Mouse (Mus musculus) forebrain, embryonic 16.5 days (tissue): ENCODE measurements around the gene Degs2. TPM values are rescaled to one million over a fixed set of nuclear protein-coding genes. Genes with fewer than 3 reads are reported as not detected.

Source experiments
- ATAC-seq: fragments of 200-750 bp; cut with Nextera tagmentation; 2 replicates; pipeline ENCODE4 v1.8.0; 2017; ENCODE audit warnings: mild to moderate bottlenecking, moderate library complexity
- H3K27ac ChIP-seq: fragments of 300-500 bp; sonication (generic); 2 replicates; pipeline ENCODE4 v1.5.1; 2014; ENCODE audit warnings: low read length, control low read depth
- H3K27me3 ChIP-seq: fragments of 300-500 bp; sonication (generic); replicated peaks from 2 replicates; pipeline ENCODE4 v1.6.1; 2014; ENCODE audit warnings: low read length; ENCODE audit not compliant: control insufficient read depth, insufficient read depth
- H3K36me3 ChIP-seq: fragments of 300-500 bp; sonication (generic); 2 replicates; pipeline ENCODE4 v1.6.1; 2014; ENCODE audit not compliant: control insufficient read depth, insufficient read depth
- H3K4me1 ChIP-seq: fragments of 300-500 bp; sonication (generic); replicated peaks from 2 replicates; pipeline ENCODE4 v1.6.1; 2014; ENCODE audit warnings: low read length; ENCODE audit not compliant: control insufficient read depth, insufficient read depth
- H3K4me2 ChIP-seq: fragments of 300-500 bp; sonication (generic); 2 replicates; pipeline ENCODE4 v1.6.1; 2014; ENCODE audit warnings: mild to moderate bottlenecking, low read length, control low read depth
- H3K4me3 ChIP-seq: fragments of 300-500 bp; sonication (generic); replicated peaks from 2 replicates; pipeline ENCODE4 v1.5.1; 2014; ENCODE audit warnings: mild to moderate bottlenecking, low read length, control low read depth
- H3K9ac ChIP-seq: fragments of 300-500 bp; sonication (generic); replicated peaks from 2 replicates; pipeline ENCODE4 v1.6.1; 2014; ENCODE audit warnings: low read depth, low read length, control low read depth
- H3K9me3 ChIP-seq: fragments of 300-500 bp; sonication (generic); 2 replicates; pipeline ENCODE4 v1.6.1; 2016; ENCODE audit warnings: low read length; ENCODE audit not compliant: control insufficient read depth
- WGBS: fragments of 180-500 bp; shearing (Covaris S2); extraction: QIAGEN DNeasy Blood & Tissue Kit; methylation state at CpG from one replicate; pipeline ENCODE4 v1.1.7; 2014; 5-methylcytosine and 5-hydroxymethylcytosine counted together
- polyA plus RNA-seq: library from polyadenylated mRNA; unstranded; fragments of >200 nt; fragmentation: Nextera tagmentation; extraction: Ambion mirVana; gene quantifications from 2 replicates; pipeline ENCODE4 v1.2.1, GENCODE M21; 2015

The Degs2 gene
- polyA plus RNA-seq, 1 experiment from 2014 or later: 2.6 TPM

GRCm38 (mm10) chr12:108690529-108690928, 11.6 kb downstream of the Degs2 start:
- 87% methylated on average over 9 of the region's 9 CpGs for WGBS
- Histone ChIP-seq H3K27ac (no peak overlapping the region), H3K4me2 (no peak overlapping the region), H3K9me3 (no peaks in the 10 kb centered on the region), H3K36me3 (peaks cover 3% of the 10 kb centered on the region; the same call in 1 of the 2 replicates), H3K4me3 (no peak overlapping the region), H3K9ac (no peak overlapping the region), H3K27me3 (no peaks in the 10 kb centered on the region), H3K4me1 (no peaks in the 10 kb centered on the region)
- no peak for ATAC-seq

GRCm38 (mm10) chr12:108689167-108689566, 12.9 kb downstream of the Degs2 start:
- H3K27ac ChIP-seq: no peak overlapping the region
- H3K4me1 ChIP-seq: no peaks in the 10 kb centered on the region
- no peak overlapping the region for H3K9ac ChIP-seq
- no peaks in the 10 kb centered on the region for H3K27me3 ChIP-seq
- ATAC-seq: 0 out of 2 replicates have a peak, but pooled peaks have one; percentile 5
- WGBS: 92% methylated on average over 9 of the region's 9 CpGs
- H3K4me3 ChIP-seq: no peak overlapping the region
- no peak overlapping the region for H3K4me2 ChIP-seq
- no peaks in the 10 kb centered on the region for H3K9me3 ChIP-seq
- peaks cover 9% of the 10 kb centered on the region; the same call in 1 of the 2 replicates for H3K36me3 ChIP-seq

DNA sequence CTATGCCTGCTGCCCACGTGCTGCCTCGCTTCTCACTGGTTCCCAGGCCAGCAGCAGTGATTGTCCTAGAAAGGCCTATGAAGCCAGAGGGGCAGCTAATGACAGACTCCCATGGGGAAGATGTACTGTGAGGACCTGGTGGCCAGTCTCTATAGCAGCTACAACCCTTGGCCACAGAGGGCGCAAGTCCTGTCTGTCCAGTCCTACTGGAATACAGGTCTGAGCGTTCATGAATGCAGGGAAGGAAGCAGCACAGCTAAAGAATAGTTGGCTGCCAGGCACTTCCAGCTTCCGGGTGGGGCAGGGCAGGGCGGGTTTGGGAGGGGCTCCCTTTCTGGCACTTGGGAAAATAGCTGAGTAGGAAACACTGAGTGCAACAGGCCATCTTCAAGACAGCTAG, 15.2 kb downstream of the Degs2 start:
- Histone ChIP-seq H3K4me1 (no peaks in the 10 kb centered on the region), H3K9ac (no peak overlapping the region), H3K27me3 (no peaks in the 10 kb centered on the region), H3K9me3 (no peaks in the 10 kb centered on the region), H3K27ac (no peak overlapping the region), H3K4me3 (no peak overlapping the region), H3K4me2 (no peak overlapping the region), H3K36me3 (peaks cover 21% of the 10 kb centered on the region; the same call in 1 of the 2 replicates)
- ATAC-seq: no peak
- WGBS: 74% methylated on average over 6 of the region's 6 CpGs

DNA sequence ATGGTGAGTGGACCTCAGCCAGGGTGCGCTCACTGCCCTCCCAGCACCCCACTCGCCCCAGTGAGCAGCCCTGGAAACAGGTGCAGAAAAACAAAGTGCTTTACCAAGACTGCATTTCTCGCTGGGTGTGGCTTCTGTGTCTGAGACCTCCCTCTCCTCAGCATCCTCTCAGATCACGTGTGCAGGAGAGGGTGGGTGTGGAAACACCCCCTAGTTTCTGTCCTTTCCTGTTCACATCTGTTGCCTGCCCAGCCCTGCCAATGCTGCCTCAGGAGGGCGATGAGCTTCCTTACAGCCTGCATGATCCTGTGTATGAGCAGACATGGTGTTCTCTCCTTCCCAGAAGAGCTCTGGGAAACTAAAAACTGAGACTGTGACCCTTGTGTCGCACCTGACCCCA, 15.7 kb downstream of the Degs2 start:
- no peaks in the 10 kb centered on the region for H3K4me1 ChIP-seq
- no peaks in the 10 kb centered on the region for H3K27me3 ChIP-seq
- WGBS: 81% methylated on average over 6 of the region's 6 CpGs
- no peak for ATAC-seq
- H3K9ac ChIP-seq: no peak overlapping the region
- H3K27ac ChIP-seq: no peak overlapping the region
- H3K4me2 ChIP-seq: no peak overlapping the region
- H3K9me3 ChIP-seq: no peaks in the 10 kb centered on the region
- peaks cover 25% of the 10 kb centered on the region for H3K36me3 ChIP-seq
- H3K4me3 ChIP-seq: no peak overlapping the region

DNA sequence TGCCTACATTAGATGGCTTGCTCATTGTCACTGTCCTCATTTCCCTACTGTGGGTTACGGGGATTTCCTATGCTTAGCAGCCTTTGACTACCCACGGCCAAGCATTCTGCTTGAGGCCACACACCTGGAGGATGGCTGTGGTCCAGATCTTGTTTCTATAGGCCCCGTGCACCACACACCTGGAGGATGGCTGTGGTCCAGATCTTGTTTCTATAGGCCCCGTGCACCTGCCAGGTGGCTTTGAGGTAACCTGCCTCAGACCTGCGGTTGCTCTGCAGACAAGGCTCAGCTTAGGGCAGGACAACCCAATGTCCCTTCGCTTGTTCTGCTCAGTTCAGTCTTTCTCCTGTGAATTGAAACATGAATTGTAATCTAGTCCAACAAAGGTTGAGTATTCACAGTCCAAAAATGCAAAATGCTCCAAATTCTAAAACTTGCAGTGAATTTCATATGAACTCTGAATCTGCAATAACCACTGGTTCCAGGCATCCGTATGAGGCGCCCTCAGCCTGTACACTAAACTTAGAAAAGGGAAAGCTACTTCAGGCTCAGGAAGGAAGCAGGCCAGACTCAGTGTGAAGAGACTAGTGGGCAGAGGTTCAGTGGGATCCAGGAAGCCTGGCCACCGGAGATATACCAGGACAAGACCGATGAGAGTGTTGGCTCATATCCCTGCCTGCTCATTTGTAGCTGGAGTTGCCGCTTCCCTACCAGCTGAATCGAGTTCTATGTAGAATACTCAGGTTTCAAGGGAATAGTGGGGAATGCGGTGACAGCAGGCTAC, 19.7 kb downstream of the Degs2 start:
- Histone ChIP-seq H3K27me3 (no peaks in the 10 kb centered on the region), H3K27ac (no peak overlapping the region), H3K9me3 (no peaks in the 10 kb centered on the region), H3K36me3 (peaks cover 40% of the 10 kb centered on the region), H3K4me2 (no peak overlapping the region), H3K4me1 (no peaks in the 10 kb centered on the region), H3K9ac (no peak overlapping the region), H3K4me3 (no peak overlapping the region)
- ATAC-seq: no peak
- WGBS: 86% methylated on average over 13 of the region's 13 CpGs

- 94% methylated on average over 8 of the region's 8 CpGs for WGBS
- Histone ChIP-seq H3K9ac (no peak overlapping the region), H3K4me3 (no peak overlapping the region), H3K27ac (no peak overlapping the region), H3K4me2 (no peak overlapping the region), H3K27me3 (no peaks in the 10 kb centered on the region), H3K36me3 (peaks cover 41% of the 10 kb centered on the region), H3K4me1 (no peaks in the 10 kb centered on the region), H3K9me3 (no peaks in the 10 kb centered on the region)
- ATAC-seq: no peak
These were observed 21.3 kb downstream of the Degs2 start for GRCm38 (mm10) chr12:108680861-108681260.

- Histone ChIP-seq H3K9ac (no peak overlapping the region), H3K4me3 (no peak overlapping the region), H3K27me3 (no peaks in the 10 kb centered on the region), H3K36me3 (peaks cover 41% of the 10 kb centered on the region), H3K4me2 (no peak overlapping the region), H3K27ac (no peak overlapping the region), H3K9me3 (no peaks in the 10 kb centered on the region), H3K4me1 (no peaks in the 10 kb centered on the region)
- no peak for ATAC-seq
- 90% methylated on average over 4 of the region's 4 CpGs for WGBS
These were observed 23.7 kb downstream of the Degs2 start for GRCm38 (mm10) chr12:108678366-108678765.

GRCm38 (mm10) chr12:108677116-108677515, 25.0 kb downstream of the Degs2 start:
- no peak overlapping the region for H3K4me2 ChIP-seq
- no peak for ATAC-seq
- no peaks in the 10 kb centered on the region for H3K9me3 ChIP-seq
- H3K27ac ChIP-seq: no peak overlapping the region
- no peak overlapping the region for H3K9ac ChIP-seq
- no peaks in the 10 kb centered on the region for H3K4me1 ChIP-seq
- 95% methylated on average over 5 of the region's 5 CpGs for WGBS
- no peaks in the 10 kb centered on the region for H3K27me3 ChIP-seq
- H3K36me3 ChIP-seq: peaks cover 36% of the 10 kb centered on the region
- no peak overlapping the region for H3K4me3 ChIP-seq

GRCm38 (mm10) chr12:108675614-108676401, 26.3 kb downstream of the Degs2 start:
- no peak overlapping the region for H3K27ac ChIP-seq
- ATAC-seq: no peak
- H3K4me2 ChIP-seq: no peak overlapping the region
- peaks cover 25% of the 10 kb centered on the region for H3K36me3 ChIP-seq
- no peaks in the 10 kb centered on the region for H3K27me3 ChIP-seq
- no peak overlapping the region for H3K4me3 ChIP-seq
- no peak overlapping the region for H3K9ac ChIP-seq
- 85% methylated on average over 8 of the region's 8 CpGs for WGBS
- no peaks in the 10 kb centered on the region for H3K9me3 ChIP-seq
- H3K4me1 ChIP-seq: no peaks in the 10 kb centered on the region
